Mouse (Mus musculus): Measurements from ENCODE around the gene Alox8.

DNA sequence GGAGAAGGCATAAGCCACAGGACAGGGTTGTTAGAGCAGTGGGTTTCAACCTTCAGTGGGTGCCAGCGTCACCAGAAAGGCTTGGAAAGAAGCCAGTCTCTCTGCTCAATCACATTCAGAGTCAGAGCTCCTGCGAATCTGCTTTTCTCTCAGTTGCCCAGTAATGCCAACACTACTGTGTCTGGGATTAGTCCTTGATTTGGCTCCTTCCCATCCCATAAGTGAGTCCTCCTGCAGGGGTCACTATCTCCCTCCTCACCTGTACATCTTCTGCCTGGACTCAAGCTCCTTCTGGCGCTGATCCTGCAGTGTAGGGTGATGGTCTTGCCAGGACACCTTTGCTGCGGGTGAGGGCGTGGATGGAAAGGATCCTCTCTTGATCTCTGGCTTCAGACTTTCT, 877 bp downstream of the Alox8 start:
- TF ChIP-seq CTCF (IDR thresholded peaks at IDR 0.05; ENCODE audit: extremely low read depth, insufficient read depth, low read length) = no peak
- TF ChIP-seq POLR2A (IDR thresholded peaks at IDR 0.05; ENCODE audit: extremely low read depth, insufficient read depth, low read length) = no peak

Measured in cortical plate, adult 2 months (tissue).